Mouse (Mus musculus): Measurements from ENCODE around the gene Gsn.

- no peak for TF ChIP-seq CEBPB (IDR thresholded peaks at IDR 0.05; ENCODE audit: low read depth)
- TF ChIP-seq CTCF (IDR thresholded peaks at IDR 0.05; ENCODE audit: control insufficient read depth, insufficient read depth, insufficient read length) = no peak
Observed at GRCm38 (mm10) chr2:35292700-35293099, 36.5 kb downstream of the Gsn start.
